Mouse (Mus musculus) erythroblast, embryonic 14.5 days (primary cell): Measurements from ENCODE around the gene Prr5.

Source experiments
- GATA1 ChIP-seq: IDR thresholded peaks from 2 replicates; pipeline ENCODE4 v1.6.1; 2012; ENCODE audit warnings: low read length, inconsistent platforms, mixed read lengths
- TAL1 ChIP-seq: IDR thresholded peaks from 3 replicates; pipeline ENCODE4 v1.6.1; 2012; ENCODE audit warnings: low read length, inconsistent platforms, mixed read lengths

- TF ChIP-seq TAL1 (no peak), GATA1 (no peak)
These were observed 11.4 kb downstream of the Prr5 start for GRCm38 (mm10) chr15:84680545-84681454.
